In the genomic region with DNA sequence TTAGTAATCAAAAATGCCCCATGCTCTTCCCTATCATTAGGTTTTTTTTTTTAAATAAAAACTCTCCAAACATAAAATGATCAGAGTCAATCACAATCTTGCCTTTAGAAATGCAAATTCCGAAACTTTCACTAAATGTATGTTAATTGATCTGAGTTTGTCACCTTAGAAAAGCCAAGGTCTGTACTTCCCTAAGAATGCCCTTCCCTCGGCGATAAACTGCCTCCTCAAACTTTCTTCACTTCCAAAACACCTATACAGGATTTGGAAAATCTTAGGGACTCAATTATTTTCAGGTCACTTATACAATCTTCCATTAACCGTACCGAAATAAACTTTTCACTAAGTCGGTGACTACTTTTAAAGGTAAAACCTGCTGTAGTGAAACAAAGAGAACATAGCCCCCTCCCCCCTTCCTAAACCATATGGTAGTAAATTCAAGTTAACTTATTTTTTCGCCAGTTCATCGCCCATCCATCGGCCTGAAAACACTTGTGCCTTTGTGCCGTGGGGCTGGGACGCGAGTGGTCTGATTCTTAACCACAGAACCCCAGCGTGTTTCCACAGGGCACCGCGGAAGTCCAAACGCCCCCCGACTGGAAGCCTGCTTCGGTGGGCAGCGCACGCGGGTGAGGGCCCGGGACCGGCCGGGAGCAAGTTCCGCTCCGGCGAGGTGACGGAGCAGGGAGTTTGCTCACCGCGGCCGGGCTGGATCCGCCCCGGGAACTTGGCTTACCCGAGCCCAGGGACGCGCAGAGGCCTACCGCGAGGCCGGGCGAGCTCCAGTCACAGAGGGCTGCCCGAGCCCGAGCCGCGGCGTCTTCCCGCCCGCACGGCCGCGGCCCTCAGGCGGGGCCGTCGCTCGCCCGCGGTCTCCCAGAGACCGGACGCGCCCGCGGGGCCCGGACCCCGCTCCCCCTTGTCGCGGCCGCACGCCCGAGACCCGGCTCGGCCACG, we compare ENCODE assay signal across 8 mouse cellular contexts. TPM values are rescaled to one million over a fixed set of nuclear protein-coding genes. Genes with fewer than 3 reads are reported as not detected.
DNase-seq lines count a peak whose midpoint lies in the region; ATAC-seq and TF ChIP-seq lines count a peak whose summit lies in the region.

No protein-coding gene starts in this region.

- H3K4me2 ChIP-seq in embryonic facial prominence, embryonic 15.5 days (replicated peaks), result peak overlapping the region; percentile 72
- H3K4me2 ChIP-seq in heart, embryonic 13.5 days, result peak overlapping the region; percentile 81
- H3K4me2 ChIP-seq in kidney, embryonic 16.5 days (replicated peaks; ENCODE audit: low read depth, low read length), result peak overlapping the region; percentile 67
- peak overlapping the region; percentile 74 for H3K4me2 ChIP-seq in liver, postnatal 0 days (ENCODE audit: low read depth, low read length)
- H3K4me2 ChIP-seq in neural tube, embryonic 13.5 days, result peak overlapping the region; percentile 66

- no peaks in the 10 kb centered on the region; the same call in 1 of the 2 replicates for H3K4me1 ChIP-seq in bone marrow, adult 2 months (ENCODE audit: control insufficient read depth, insufficient read depth, low read length)
- peaks cover 23% of the 10 kb centered on the region for H3K4me1 ChIP-seq in embryonic facial prominence, embryonic 15.5 days
- H3K4me1 ChIP-seq in heart, embryonic 13.5 days, result peaks cover 56% of the 10 kb centered on the region
- peaks cover 31% of the 10 kb centered on the region for H3K4me1 ChIP-seq in kidney, embryonic 16.5 days (ENCODE audit: insufficient read depth, low read length)
- H3K4me1 ChIP-seq in liver, postnatal 0 days (ENCODE audit: insufficient read depth), result peaks cover 39% of the 10 kb centered on the region
- peaks cover 36% of the 10 kb centered on the region for H3K4me1 ChIP-seq in neural tube, embryonic 13.5 days (replicated peaks)
- peaks cover 9% of the 10 kb centered on the region for H3K4me1 ChIP-seq in testis, adult 2 months (ENCODE audit: control insufficient read depth, insufficient read depth, low read length)

- no peaks in the 10 kb centered on the region for H3K9me3 ChIP-seq in embryonic facial prominence, embryonic 15.5 days (replicated peaks)
- H3K9me3 ChIP-seq in heart, embryonic 13.5 days, result no peaks in the 10 kb centered on the region
- H3K9me3 ChIP-seq in kidney, embryonic 16.5 days (ENCODE audit: low read length), result no peaks in the 10 kb centered on the region
- H3K9me3 ChIP-seq in liver, postnatal 0 days (ENCODE audit: low read length), result no peaks in the 10 kb centered on the region
- no peaks in the 10 kb centered on the region for H3K9me3 ChIP-seq in neural tube, embryonic 13.5 days

- H3K27me3 ChIP-seq in C2C12 (ENCODE audit: control insufficient read depth, insufficient read depth, insufficient read length), result no peaks in the 10 kb centered on the region
- H3K27me3 ChIP-seq in embryonic facial prominence, embryonic 15.5 days, result no peaks in the 10 kb centered on the region
- no peaks in the 10 kb centered on the region for H3K27me3 ChIP-seq in heart, embryonic 13.5 days (replicated peaks)
- H3K27me3 ChIP-seq in kidney, embryonic 16.5 days (ENCODE audit: insufficient read depth, low read length), result no peaks in the 10 kb centered on the region
- H3K27me3 ChIP-seq in liver, postnatal 0 days (ENCODE audit: insufficient read depth, low read length), result no peaks in the 10 kb centered on the region
- H3K27me3 ChIP-seq in neural tube, embryonic 13.5 days, result no peaks in the 10 kb centered on the region
- no peaks in the 10 kb centered on the region for H3K27me3 ChIP-seq in testis, adult 2 months (ENCODE audit: control insufficient read depth, insufficient read depth, low read length)

- ATAC-seq in embryonic facial prominence, embryonic 15.5 days (ENCODE audit: insufficient number of reproducible peaks, low FRiP score, low TSS enrichment, low read depth), result peak; percentile 48
- ATAC-seq in heart, embryonic 13.5 days (ENCODE audit: extremely low read depth, insufficient number of reproducible peaks, low FRiP score, low TSS enrichment), result peak; percentile 16
- ATAC-seq in kidney, embryonic 16.5 days (ENCODE audit: low FRiP score, low TSS enrichment), result peak; percentile 53
- ATAC-seq in liver, postnatal 0 days, result peak; percentile 60
- peak; percentile 51 for ATAC-seq in neural tube, embryonic 13.5 days (ENCODE audit: low read depth)

- no peak for TF ChIP-seq POLR2A in bone marrow, adult 2 months (IDR thresholded peaks at IDR 0.05; ENCODE audit: borderline replicate concordance, control insufficient read depth, low read depth, low read length)
- no peak for TF ChIP-seq POLR2A in testis, adult 2 months (IDR thresholded peaks at IDR 0.05; ENCODE audit: control insufficient read depth, low read depth, low read length)

- H3ac ChIP-seq in C2C12 (ENCODE audit: control insufficient read depth, insufficient read length, low read depth), result peak overlapping the region; percentile 94

- peak; percentile 79 for DNase-seq in liver, postnatal 0 days

- H3K9ac ChIP-seq in embryonic facial prominence, embryonic 15.5 days, result peak overlapping the region; percentile 100
- H3K9ac ChIP-seq in heart, embryonic 13.5 days, result peak overlapping the region; percentile 100
- H3K9ac ChIP-seq in kidney, embryonic 16.5 days (replicated peaks; ENCODE audit: low read length), result peak overlapping the region; percentile 100
- peak overlapping the region; percentile 94 for H3K9ac ChIP-seq in liver, postnatal 0 days (replicated peaks)
- peak overlapping the region; percentile 99 for H3K9ac ChIP-seq in neural tube, embryonic 13.5 days

- TF ChIP-seq EP300 in liver, postnatal 0 days (IDR thresholded peaks at IDR 0.05; ENCODE audit: low read depth), result no peak

- WGBS in bone marrow, adult 2 months, result under 1% methylated on average over 60 of the region's 71 CpGs
- 1% methylated on average over 59 of the region's 71 CpGs for WGBS in embryonic facial prominence, embryonic 15.5 days
- WGBS in heart, embryonic 13.5 days, result under 1% methylated on average over 42 of the region's 71 CpGs
- WGBS in kidney, embryonic 16.5 days, result under 1% methylated on average over 66 of the region's 71 CpGs
- under 1% methylated on average over 67 of the region's 71 CpGs for WGBS in liver, postnatal 0 days (ENCODE audit: insufficient replicate concordance)
- WGBS in neural tube, embryonic 13.5 days, result under 1% methylated on average over 41 of the region's 71 CpGs

- H3K4me3 ChIP-seq in C2C12 (ENCODE audit: insufficient read depth, poor library complexity, severe bottlenecking), result peak overlapping the region; percentile 79
- peak overlapping the region; percentile 95 for H3K4me3 ChIP-seq in bone marrow, adult 2 months (replicated peaks; ENCODE audit: control insufficient read depth, low read depth, low read length)
- peak overlapping the region; percentile 93 for H3K4me3 ChIP-seq in embryonic facial prominence, embryonic 15.5 days (replicated peaks)
- H3K4me3 ChIP-seq in heart, embryonic 13.5 days, result peak overlapping the region; percentile 80
- peak overlapping the region; percentile 99 for H3K4me3 ChIP-seq in kidney, embryonic 16.5 days (ENCODE audit: low read length)
- H3K4me3 ChIP-seq in liver, postnatal 0 days (ENCODE audit: low read depth, low read length), result peak overlapping the region; percentile 72
- peak overlapping the region; percentile 97 for H3K4me3 ChIP-seq in neural tube, embryonic 13.5 days
- peak overlapping the region; percentile 82 for H3K4me3 ChIP-seq in testis, adult 2 months (ENCODE audit: control insufficient read depth, low read depth, low read length)

- peaks cover 70% of the 10 kb centered on the region for H3K79me2 ChIP-seq in C2C12 (ENCODE audit: control insufficient read depth, insufficient read depth)

- H3K27ac ChIP-seq in bone marrow, adult 2 months (ENCODE audit: control insufficient read depth, insufficient read depth, low read depth, low read length, poor library complexity), result peak overlapping the region; percentile 98
- H3K27ac ChIP-seq in embryonic facial prominence, embryonic 15.5 days (replicated peaks), result peak overlapping the region; percentile 98
- H3K27ac ChIP-seq in heart, embryonic 13.5 days (replicated peaks), result peak overlapping the region; percentile 97
- H3K27ac ChIP-seq in kidney, embryonic 16.5 days (ENCODE audit: low read length), result peak overlapping the region; percentile 99
- H3K27ac ChIP-seq in liver, postnatal 0 days (ENCODE audit: low read depth), result peak overlapping the region; percentile 99
- H3K27ac ChIP-seq in neural tube, embryonic 13.5 days (replicated peaks), result peak overlapping the region; percentile 98
- H3K27ac ChIP-seq in testis, adult 2 months (ENCODE audit: control insufficient read depth, insufficient read depth, low read depth, low read length), result peak overlapping the region; percentile 91

- peaks cover 33% of the 10 kb centered on the region for H3K36me3 ChIP-seq in C2C12 (ENCODE audit: control insufficient read depth, insufficient read depth)
- H3K36me3 ChIP-seq in embryonic facial prominence, embryonic 15.5 days, result no peaks in the 10 kb centered on the region
- H3K36me3 ChIP-seq in heart, embryonic 13.5 days, result peaks cover 8% of the 10 kb centered on the region; the same call in 1 of the 2 replicates
- no peaks in the 10 kb centered on the region for H3K36me3 ChIP-seq in kidney, embryonic 16.5 days (ENCODE audit: insufficient read depth, low read length)
- H3K36me3 ChIP-seq in liver, postnatal 0 days (replicated peaks; ENCODE audit: insufficient read depth, low read length), result 0 out of 2 replicates have a peak, but pooled peaks cover 4% of the 10 kb centered on the region
- no peaks in the 10 kb centered on the region for H3K36me3 ChIP-seq in neural tube, embryonic 13.5 days
- H3K36me3 ChIP-seq in testis, adult 2 months (ENCODE audit: control insufficient read depth, insufficient read depth, low read length), result no peaks in the 10 kb centered on the region

- peaks cover 54% of the 10 kb centered on the region for H3K79me3 ChIP-seq in C2C12 (ENCODE audit: low read depth)

- no peak for TF ChIP-seq CTCF in C2C12 (IDR thresholded peaks at IDR 0.05; ENCODE audit: control insufficient read depth, insufficient read depth, insufficient read length)
- no peak for TF ChIP-seq CTCF in bone marrow, adult 2 months (IDR thresholded peaks at IDR 0.05; ENCODE audit: control insufficient read depth, insufficient read depth, low read length)
- TF ChIP-seq CTCF in liver, postnatal 0 days (IDR thresholded peaks at IDR 0.05; ENCODE audit: low read depth), result no peak
- no peak for TF ChIP-seq CTCF in testis, adult 2 months (IDR thresholded peaks at IDR 0.05; ENCODE audit: control insufficient read depth, insufficient read depth, insufficient replicate concordance, low read depth, low read length)

RNA-seq across cellular contexts. Expression of a gene that starts 1.3 kb away (rescaled TPM):
- 56.7 TPM for polyA plus RNA-seq in C2C12 (2012; fragmentation: generic; extraction: Trizol)
- 35.9 and 51.4 TPM in 2 replicates for polyA plus RNA-seq in bone marrow, adult 2 months (2011; ENCODE audit: insufficient read depth, insufficient read length, low replicate concordance, missing spikeins)
- polyA plus RNA-seq in embryonic facial prominence, embryonic 15.5 days (2015; fragmentation: Nextera tagmentation; extraction: Ambion mirVana), result 41.3 and 41.8 TPM in 2 replicates
- 27.1 and 30.4 TPM in 2 replicates for polyA plus RNA-seq in heart, embryonic 13.5 days (2015; fragmentation: Nextera tagmentation; extraction: Ambion mirVana)
- 28.0 and 28.9 TPM in 2 replicates for polyA plus RNA-seq in kidney, embryonic 16.5 days (2015; fragmentation: Nextera tagmentation; extraction: Ambion mirVana)
- polyA plus RNA-seq in liver, postnatal 0 days (2015; fragmentation: Nextera tagmentation; extraction: Ambion mirVana), result 32.9 and 33.5 TPM in 2 replicates
- 34.4 and 35.1 TPM in 2 replicates for polyA plus RNA-seq in neural tube, embryonic 13.5 days (2015; fragmentation: Nextera tagmentation; extraction: Ambion mirVana)
- 517 and 550 TPM in 2 replicates for polyA plus RNA-seq in testis, adult 2 months (2012; rRNA removed)

Comparison
In these comparisons a context has a peak if more than half of its experiments do, and no peak if none do; other contexts are left out.
1. Peak in every context shown above with its lines: DNase-seq, ATAC-seq, H3K4me3 ChIP-seq and H3K27ac ChIP-seq.